Mouse (Mus musculus): ENCODE results near the gene Rab10.

GRCm38 (mm10) chr12:3310321-3310692 lies 538 bp upstream of the Rab10 start:
- no peak for TF ChIP-seq CTCF (IDR thresholded peaks at IDR 0.05; ENCODE audit: insufficient read depth, low read depth, low read length)
- TF ChIP-seq POLR2A (IDR thresholded peaks at IDR 0.05; ENCODE audit: insufficient read depth, low read depth, low read length) = no peak

Data from olfactory bulb, adult 2 months (tissue).